Mouse (Mus musculus) ovary, postnatal 10 days (tissue): Measurements from ENCODE around the gene Nfatc2.

Experiments used
- DNase-seq: peaks from one replicate; pipeline ENCODE4 v3.0.0; 2022; ENCODE audit warnings: low spot score

The Nfatc2 gene

GRCm38 (mm10) chr2:168609653-168610248, 8.3 kb upstream of the Nfatc2 start:
- no peak for DNase-seq

- DNase-seq: no peak
These were observed 6.7 kb upstream of the Nfatc2 start for GRCm38 (mm10) chr2:168608125-168608564.

- no peak for DNase-seq
These were observed 3.2 kb upstream of the Nfatc2 start for GRCm38 (mm10) chr2:168604655-168605070.

- DNase-seq: no peak
These were observed 907 bp upstream of the Nfatc2 start for GRCm38 (mm10) chr2:168602387-168602741.

GRCm38 (mm10) chr2:168600750-168601490, 537 bp downstream of the Nfatc2 start:
- no peak for DNase-seq

GRCm38 (mm10) chr2:168595693-168596092, 5.8 kb downstream of the Nfatc2 start:
- DNase-seq: no peak

- no peak for DNase-seq
These were observed 7.8 kb downstream of the Nfatc2 start for GRCm38 (mm10) chr2:168593676-168594075.

GRCm38 (mm10) chr2:168593004-168593403, 8.5 kb downstream of the Nfatc2 start:
- DNase-seq: no peak

GRCm38 (mm10) chr2:168591076-168591475, 10.4 kb downstream of the Nfatc2 start:
- no peak for DNase-seq

- no peak for DNase-seq
These were observed 10.9 kb downstream of the Nfatc2 start for GRCm38 (mm10) chr2:168590556-168590955.

GRCm38 (mm10) chr2:168590168-168590551, 11.3 kb downstream of the Nfatc2 start:
- DNase-seq: no peak

GRCm38 (mm10) chr2:168589368-168590167, 11.9 kb downstream of the Nfatc2 start:
- no peak for DNase-seq

GRCm38 (mm10) chr2:168588591-168589367, 12.7 kb downstream of the Nfatc2 start:
- no peak for DNase-seq

GRCm38 (mm10) chr2:168587159-168587558, 14.3 kb downstream of the Nfatc2 start:
- no peak for DNase-seq

- no peak for DNase-seq
These were observed 14.9 kb downstream of the Nfatc2 start for GRCm38 (mm10) chr2:168586512-168586911.

- no peak for DNase-seq
These were observed 16.6 kb downstream of the Nfatc2 start for GRCm38 (mm10) chr2:168584857-168585256.

- DNase-seq: no peak
These were observed 17.0 kb downstream of the Nfatc2 start for GRCm38 (mm10) chr2:168584408-168584807.

GRCm38 (mm10) chr2:168583084-168583483, 18.4 kb downstream of the Nfatc2 start:
- DNase-seq: no peak

GRCm38 (mm10) chr2:168581207-168581854, 20.1 kb downstream of the Nfatc2 start:
- DNase-seq: no peak

GRCm38 (mm10) chr2:168580295-168580915, 21.1 kb downstream of the Nfatc2 start:
- DNase-seq: no peak

GRCm38 (mm10) chr2:168579601-168580130, 21.8 kb downstream of the Nfatc2 start:
- no peak for DNase-seq
